Mouse (Mus musculus) erythroblast, embryonic 14.5 days (primary cell): Measurements from ENCODE around the gene Alyref2. TPM values are rescaled to one million over a fixed set of nuclear protein-coding genes. Genes with fewer than 3 reads are reported as not detected.

Source experiments
- H3K27me3 ChIP-seq: 2 replicates; pipeline ENCODE4 v1.6.1; 2012; ENCODE audit warnings: inconsistent platforms; ENCODE audit not compliant: control insufficient read depth
- H3K36me3 ChIP-seq: 2 replicates; pipeline ENCODE4 v1.6.1; 2012; ENCODE audit warnings: mild to moderate bottlenecking, inconsistent platforms; ENCODE audit not compliant: control insufficient read depth
- H3K4me1 ChIP-seq: 2 replicates; pipeline ENCODE4 v1.6.1; 2012; ENCODE audit warnings: inconsistent platforms; ENCODE audit not compliant: control insufficient read depth
- H3K4me3 ChIP-seq: replicated peaks from 2 replicates; pipeline ENCODE3; 2012; ENCODE audit warnings: moderate library complexity, mild to moderate bottlenecking, inconsistent platforms
- H3K9me3 ChIP-seq: 2 replicates; pipeline ENCODE4 v1.6.1; 2012; ENCODE audit warnings: low read length, inconsistent platforms, mixed read lengths; ENCODE audit not compliant: control insufficient read depth
- GATA1 ChIP-seq: IDR thresholded peaks from 2 replicates; pipeline ENCODE4 v1.6.1; 2012; ENCODE audit warnings: low read length, inconsistent platforms, mixed read lengths
- TAL1 ChIP-seq: IDR thresholded peaks from 3 replicates; pipeline ENCODE4 v1.6.1; 2012; ENCODE audit warnings: low read length, inconsistent platforms, mixed read lengths
- polyA plus RNA-seq: library from polyadenylated mRNA; stranded (reverse); fragments of >175 nt; gene quantifications from 2 replicates; pipeline ENCODE4 v1.2.3, GENCODE M21; 2012

Gene Alyref2
- polyA plus RNA-seq, 1 experiment: 0.20 TPM

- no peaks in the 10 kb centered on the region for H3K36me3 ChIP-seq
- H3K9me3 ChIP-seq: no peaks in the 10 kb centered on the region
- H3K27me3 ChIP-seq: no peaks in the 10 kb centered on the region
- no peak for TF ChIP-seq GATA1
- TF ChIP-seq TAL1: no peak
- no peak overlapping the region for H3K4me3 ChIP-seq
- no peaks in the 10 kb centered on the region for H3K4me1 ChIP-seq
These were observed 50.4 kb downstream of the Alyref2 start for GRCm38 (mm10) chr1:171553359-171554341.

Other genes with a start within 250 kb of the Alyref2 start
- gene B4galt3, start 233.2 kb upstream of the Alyref2 start, polyA plus RNA-seq: 11.1 and 11.6 TPM in 2 replicates
- 89.9 and 167 TPM in 2 replicates for gene Ppox, start 222.3 kb upstream of the Alyref2 start, polyA plus RNA-seq
- 8.4 and 13.0 TPM in 2 replicates for gene Usp21, start 215.5 kb upstream of the Alyref2 start, polyA plus RNA-seq
- gene Ufc1, start 208.5 kb upstream of the Alyref2 start, polyA plus RNA-seq: 3.9 and 4.8 TPM in 2 replicates
- 1.6 and 1.7 TPM in 2 replicates for gene Dedd, start 174.3 kb upstream of the Alyref2 start, polyA plus RNA-seq
- gene Nit1, start 157.8 kb upstream of the Alyref2 start, polyA plus RNA-seq: 0.98 TPM in 2 replicates
- gene Pfdn2, start 157.8 kb upstream of the Alyref2 start, polyA plus RNA-seq: 1.4 and 2.0 TPM in 2 replicates
- 0.14 TPM in 1 of 2 replicates, not detected in the other for gene Klhdc9, start 142.7 kb upstream of the Alyref2 start, polyA plus RNA-seq
- gene Nectin4, start 133.4 kb upstream of the Alyref2 start, polyA plus RNA-seq: not detected in 2 replicates
- 0.06 and 0.07 TPM in 2 replicates for gene Arhgap30, start 114.5 kb upstream of the Alyref2 start, polyA plus RNA-seq
- gene Usf1, start 92.2 kb upstream of the Alyref2 start, polyA plus RNA-seq: 1.2 and 3.6 TPM in 2 replicates
- not detected in 2 replicates for gene Tstd1, start 84.6 kb upstream of the Alyref2 start, polyA plus RNA-seq
- 0.08 TPM in 1 of 2 replicates, not detected in the other for gene F11r, start 65.9 kb upstream of the Alyref2 start, polyA plus RNA-seq
- gene Itln1, start 31.8 kb downstream of the Alyref2 start, polyA plus RNA-seq: not detected in 2 replicates
- 0.02 TPM in 1 of 2 replicates, not detected in the other for gene Cd244a, start 55.7 kb downstream of the Alyref2 start, polyA plus RNA-seq
- gene Ly9, start 103.9 kb downstream of the Alyref2 start, polyA plus RNA-seq: 0.01 and 0.03 TPM in 2 replicates
- gene Slamf7, start 149.6 kb downstream of the Alyref2 start, polyA plus RNA-seq: not detected in 2 replicates
- not detected in 2 replicates for gene Cd48, start 178.5 kb downstream of the Alyref2 start, polyA plus RNA-seq